Mouse (Mus musculus): ENCODE measurements around the gene Cabs1. TPM values are rescaled to one million over a fixed set of nuclear protein-coding genes. Genes with fewer than 3 reads are reported as not detected.

Cabs1 gene
- not detected in 2 replicates for polyA plus RNA-seq (2015; fragmentation: Nextera tagmentation; extraction: Ambion mirVana)

DNA sequence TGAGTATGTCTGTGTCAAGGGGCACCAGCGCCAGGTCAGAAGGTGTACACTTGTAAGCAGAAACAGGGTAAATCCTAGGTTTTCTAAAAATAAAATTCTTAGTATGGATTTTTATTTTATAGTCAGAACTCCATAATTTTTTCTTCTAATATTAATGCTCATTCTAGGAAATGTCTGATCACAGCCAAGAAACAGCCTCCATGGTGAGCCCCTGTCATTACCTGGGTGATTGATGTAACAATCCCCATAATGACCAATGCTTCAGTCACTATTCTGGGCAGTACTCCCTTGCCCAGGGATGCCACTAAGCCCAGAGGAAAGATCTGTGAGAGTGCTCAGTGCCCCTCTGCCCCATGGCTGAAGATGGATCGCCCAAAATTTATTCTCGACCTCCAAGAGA lies at the start of gene Cabs1:
Cabs1 (plus strand) TSS at position 301 of the 400 bp plus-strand sequence.
- H3K4me2 ChIP-seq, result no peak within 1 kb of the TSS
- H3K36me3 ChIP-seq, result no peaks in the 10 kb centered on the region
- no peak within 1 kb of the TSS for H3K9ac ChIP-seq
- H3K27me3 ChIP-seq, result no peaks in the 10 kb centered on the region
- no peaks in the 10 kb centered on the region for H3K4me1 ChIP-seq
- no peak within 1 kb of the TSS for H3K27ac ChIP-seq
- whole genome bisulfite sequencing, result 82% methylated on average over 3 of the region's 3 CpGs
- H3K4me3 ChIP-seq, result no peak within 1 kb of the TSS
- H3K9me3 ChIP-seq, result no peaks in the 10 kb centered on the region
- no peak for ATAC-seq (ENCODE audit: insufficient number of reproducible peaks, insufficient read depth, low FRiP score, low TSS enrichment, low read depth)

- no peak for ATAC-seq (ENCODE audit: insufficient number of reproducible peaks, insufficient read depth, low FRiP score, low TSS enrichment, low read depth)
- no peaks in the 10 kb centered on the region for H3K9me3 ChIP-seq
- H3K27ac ChIP-seq, result no peak overlapping the region
- no peaks in the 10 kb centered on the region for H3K27me3 ChIP-seq
- WGBS, result 28% methylated on average over 1 of the region's 1 CpGs
- H3K4me3 ChIP-seq, result no peak overlapping the region
- H3K9ac ChIP-seq, result no peak overlapping the region
- no peak overlapping the region for H3K4me2 ChIP-seq
- no peaks in the 10 kb centered on the region for H3K4me1 ChIP-seq
- no peaks in the 10 kb centered on the region for H3K36me3 ChIP-seq
These were observed 47.6 kb upstream of the Cabs1 start for GRCm38 (mm10) chr5:87931603-87932002.

GRCm38 (mm10) chr5:87940752-87941151 lies 38.5 kb upstream of the Cabs1 start:
- H3K4me1 ChIP-seq, result no peaks in the 10 kb centered on the region
- no peak overlapping the region for H3K9ac ChIP-seq
- no peaks in the 10 kb centered on the region for H3K27me3 ChIP-seq
- ATAC-seq (ENCODE audit: insufficient number of reproducible peaks, insufficient read depth, low FRiP score, low TSS enrichment, low read depth), result no peak
- no peak overlapping the region for H3K27ac ChIP-seq
- 29% methylated on average over 3 of the region's 3 CpGs for WGBS
- H3K4me3 ChIP-seq, result no peak overlapping the region
- H3K9me3 ChIP-seq, result no peaks in the 10 kb centered on the region
- H3K36me3 ChIP-seq, result no peaks in the 10 kb centered on the region
- H3K4me2 ChIP-seq, result no peak overlapping the region

DNA sequence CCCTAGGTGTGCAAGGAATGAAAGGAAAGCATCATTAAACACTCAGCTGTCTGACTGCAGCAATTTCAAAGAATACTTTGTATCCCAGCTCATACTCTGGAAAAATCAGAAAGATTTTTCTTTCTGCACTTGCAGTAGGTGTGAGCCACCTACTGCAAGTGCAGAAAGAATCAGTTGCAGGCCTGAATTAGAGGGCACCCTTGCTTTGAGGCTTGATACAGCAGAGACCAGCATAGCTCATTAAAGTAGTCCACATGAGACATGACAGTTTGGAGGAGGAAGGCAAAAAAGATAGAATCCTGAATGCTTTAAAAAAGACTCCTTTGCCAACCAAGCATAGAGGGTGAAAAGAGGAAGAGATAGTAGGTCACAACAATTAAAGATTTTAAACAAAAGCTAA lies 36.7 kb upstream of the Cabs1 start:
- Histone ChIP-seq H3K4me1 (no peaks in the 10 kb centered on the region), H3K27ac (no peak overlapping the region), H3K9me3 (no peaks in the 10 kb centered on the region), H3K27me3 (no peaks in the 10 kb centered on the region), H3K9ac (no peak overlapping the region), H3K4me3 (no peak overlapping the region), H3K4me2 (no peak overlapping the region), H3K36me3 (no peaks in the 10 kb centered on the region)
- ATAC-seq (ENCODE audit: insufficient number of reproducible peaks, insufficient read depth, low FRiP score, low TSS enrichment, low read depth), result no peak

- Histone ChIP-seq H3K36me3 (no peaks in the 10 kb centered on the region), H3K4me3 (no peak overlapping the region), H3K9me3 (no peaks in the 10 kb centered on the region), H3K27ac (no peak overlapping the region), H3K27me3 (no peaks in the 10 kb centered on the region), H3K9ac (no peak overlapping the region), H3K4me1 (no peaks in the 10 kb centered on the region), H3K4me2 (no peak overlapping the region)
- ATAC-seq (ENCODE audit: insufficient number of reproducible peaks, insufficient read depth, low FRiP score, low TSS enrichment, low read depth), result no peak
These were observed 27.4 kb upstream of the Cabs1 start for GRCm38 (mm10) chr5:87951836-87952235.

- H3K4me2 ChIP-seq, result no peak within 1 kb of the TSS
- H3K36me3 ChIP-seq, result no peaks in the 10 kb centered on the region
- H3K4me3 ChIP-seq, result no peak within 1 kb of the TSS
- H3K27ac ChIP-seq, result no peak within 1 kb of the TSS
- no peak within 1 kb of the TSS for H3K9ac ChIP-seq
- WGBS, result 56% methylated on average over 2 of the region's 2 CpGs
- H3K4me1 ChIP-seq, result no peaks in the 10 kb centered on the region
- H3K27me3 ChIP-seq, result no peaks in the 10 kb centered on the region
- ATAC-seq (ENCODE audit: insufficient number of reproducible peaks, insufficient read depth, low FRiP score, low TSS enrichment, low read depth), result no peak
- H3K9me3 ChIP-seq, result no peaks in the 10 kb centered on the region
These were observed 10.0 kb upstream of the Cabs1 start, which contains the start of the genes 2310003L06Rik and Gm28434 for GRCm38 (mm10) chr5:87969201-87969600. Gene 2310003L06Rik (plus strand): TSS chr5:87969459. Gene Gm28434 (plus strand): TSS chr5:87969517.

DNA sequence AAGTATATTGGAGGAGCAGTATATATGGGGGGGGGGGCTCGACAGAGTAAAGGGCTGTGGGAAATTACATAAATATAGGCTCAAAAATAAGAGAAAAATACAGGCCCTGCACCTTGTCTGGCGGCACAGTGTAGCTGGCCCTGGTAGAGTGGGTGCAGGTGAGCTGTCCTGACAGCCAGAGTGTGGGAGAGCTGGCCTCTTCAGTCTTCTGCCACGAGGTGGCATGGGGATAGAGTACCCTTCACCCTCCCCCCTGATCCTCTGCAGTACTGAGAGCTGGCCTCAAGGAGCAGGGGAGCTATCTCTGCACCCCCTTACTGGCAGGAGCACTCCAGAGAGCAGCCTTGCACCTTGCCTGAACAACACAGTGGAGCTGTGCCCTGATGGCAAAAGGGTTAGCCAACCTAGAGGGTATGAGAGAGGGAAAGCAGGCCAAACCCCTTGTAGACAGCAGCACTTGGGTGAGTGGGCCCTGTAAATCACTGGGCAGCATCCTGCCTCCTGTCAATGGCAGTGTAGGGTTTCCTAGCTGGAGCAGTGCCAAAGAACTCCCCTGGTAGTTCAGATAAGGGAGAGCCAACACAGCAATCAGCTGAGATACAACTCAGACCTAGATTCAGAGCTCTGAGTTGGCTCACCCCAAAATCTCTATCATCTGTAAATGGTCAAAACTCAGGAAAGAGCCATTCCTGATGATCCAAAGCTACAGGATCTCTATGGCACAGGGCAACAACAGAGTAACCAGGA lies 3.4 kb downstream of the Cabs1 start:
- no peaks in the 10 kb centered on the region for H3K4me1 ChIP-seq
- no peak overlapping the region for H3K27ac ChIP-seq
- no peak overlapping the region for H3K4me3 ChIP-seq
- H3K9ac ChIP-seq, result no peak overlapping the region
- no peaks in the 10 kb centered on the region for H3K9me3 ChIP-seq
- H3K27me3 ChIP-seq, result no peaks in the 10 kb centered on the region
- WGBS, result 66% methylated on average over 3 of the region's 3 CpGs
- H3K4me2 ChIP-seq, result no peak overlapping the region
- no peaks in the 10 kb centered on the region for H3K36me3 ChIP-seq
- no peak for ATAC-seq (ENCODE audit: insufficient number of reproducible peaks, insufficient read depth, low FRiP score, low TSS enrichment, low read depth)

DNA sequence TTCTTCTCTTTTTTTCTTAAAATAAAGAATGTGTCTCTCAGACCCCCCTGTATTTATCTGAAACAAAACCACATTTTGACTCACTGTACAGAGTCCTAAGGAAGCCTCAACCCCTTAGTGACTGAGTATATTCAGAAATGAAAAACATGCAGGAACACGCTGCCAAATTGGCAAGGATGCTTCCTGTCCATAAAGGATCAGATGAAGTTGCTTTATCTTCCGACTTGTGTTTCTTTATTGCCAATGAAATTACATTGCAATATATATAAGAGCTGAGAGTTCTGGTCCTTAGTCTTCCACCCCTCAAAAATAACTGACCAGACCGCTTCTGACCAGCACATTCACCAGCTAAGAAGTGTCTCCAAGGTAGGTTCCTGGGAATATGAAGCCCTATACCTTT lies 23.0 kb downstream of the Cabs1 start, which contains the start of gene Smr3a:
Smr3a (plus strand) TSS at position 301 of the 400 bp plus-strand sequence.
- Histone ChIP-seq H3K4me2 (no peak within 1 kb of the TSS), H3K36me3 (no peaks in the 10 kb centered on the region), H3K4me3 (no peak within 1 kb of the TSS), H3K9me3 (no peaks in the 10 kb centered on the region), H3K27me3 (no peaks in the 10 kb centered on the region), H3K27ac (no peak within 1 kb of the TSS), H3K9ac (no peak within 1 kb of the TSS), H3K4me1 (no peaks in the 10 kb centered on the region)
- no peak for ATAC-seq (ENCODE audit: insufficient number of reproducible peaks, insufficient read depth, low FRiP score, low TSS enrichment, low read depth)
- 80% methylated on average over 3 of the region's 3 CpGs for WGBS

- H3K27ac ChIP-seq, result no peak overlapping the region
These were observed 26.0 kb downstream of the Cabs1 start for GRCm38 (mm10) chr5:88005241-88005640.

More at GRCm38 (mm10) chr5:88005241-88005640, 26.0 kb downstream of the Cabs1 start:
- no peak for ATAC-seq (ENCODE audit: insufficient number of reproducible peaks, insufficient read depth, low FRiP score, low TSS enrichment, low read depth)
- Histone ChIP-seq H3K9ac (no peak overlapping the region), H3K4me3 (no peak overlapping the region), H3K4me2 (no peak overlapping the region), H3K4me1 (no peaks in the 10 kb centered on the region), H3K27me3 (no peaks in the 10 kb centered on the region), H3K9me3 (no peaks in the 10 kb centered on the region), H3K36me3 (no peaks in the 10 kb centered on the region)

Other genes with a start within 250 kb of the Cabs1 start
- gene Csn1s2a, start 204.9 kb upstream of the Cabs1 start, polyA plus RNA-seq (2015; fragmentation: Nextera tagmentation; extraction: Ambion mirVana), result not detected in 2 replicates
- gene Csn1s2b, start 171.4 kb upstream of the Cabs1 start, polyA plus RNA-seq (2015; fragmentation: Nextera tagmentation; extraction: Ambion mirVana), result not detected in 2 replicates
- not detected in 2 replicates for gene Prr27, start 153.8 kb upstream of the Cabs1 start, polyA plus RNA-seq (2015; fragmentation: Nextera tagmentation; extraction: Ambion mirVana)
- gene Odam, start 94.4 kb upstream of the Cabs1 start, polyA plus RNA-seq (2015; fragmentation: Nextera tagmentation; extraction: Ambion mirVana), result 0.51 and 2.2 TPM in 2 replicates
- gene Csn3, start 53.9 kb upstream of the Cabs1 start, polyA plus RNA-seq (2015; fragmentation: Nextera tagmentation; extraction: Ambion mirVana), result not detected in 2 replicates
- gene 2310003L06Rik, start 10.0 kb upstream of the Cabs1 start, polyA plus RNA-seq (2015; fragmentation: Nextera tagmentation; extraction: Ambion mirVana), result 0.17 TPM in 1 of 2 replicates, not detected in the other
- not detected in 2 replicates for gene Gm28434, start 9.9 kb upstream of the Cabs1 start, polyA plus RNA-seq (2015; fragmentation: Nextera tagmentation; extraction: Ambion mirVana)
- not detected in 2 replicates for gene Smr3a, start 23.1 kb downstream of the Cabs1 start, polyA plus RNA-seq (2015; fragmentation: Nextera tagmentation; extraction: Ambion mirVana)
- not detected in 2 replicates for gene Smr2, start 107.1 kb downstream of the Cabs1 start, polyA plus RNA-seq (2015; fragmentation: Nextera tagmentation; extraction: Ambion mirVana)
- not detected in 2 replicates for gene Gm11116, start 132.1 kb downstream of the Cabs1 start, polyA plus RNA-seq (2015; fragmentation: Nextera tagmentation; extraction: Ambion mirVana)
- gene Gm11115, start 174.7 kb downstream of the Cabs1 start, polyA plus RNA-seq (2015; fragmentation: Nextera tagmentation; extraction: Ambion mirVana), result not detected in 2 replicates

All from embryonic facial prominence, embryonic 13.5 days (tissue).